12 mouse cellular contexts compared by ENCODE assay signal in the genomic region with DNA sequence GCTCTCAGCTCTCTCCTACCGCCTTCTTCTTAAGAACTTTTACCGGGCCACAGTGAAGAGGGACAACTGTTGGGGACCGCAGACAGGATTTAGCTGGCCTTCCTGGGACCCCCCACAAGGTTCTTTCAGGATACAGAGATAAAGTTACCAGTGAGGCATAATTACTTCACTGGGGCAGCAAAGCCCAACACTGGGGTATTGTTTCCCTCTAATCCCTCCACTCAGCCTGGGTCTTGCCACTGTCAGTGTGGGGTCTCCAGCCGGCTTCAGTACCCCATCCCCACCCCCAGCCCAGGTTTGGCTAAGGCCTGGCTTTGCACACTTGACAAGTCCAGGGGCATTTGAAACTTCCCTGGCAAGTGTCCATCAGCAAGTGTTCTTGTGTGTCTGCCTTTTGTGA. TPM values are rescaled to one million over a fixed set of nuclear protein-coding genes. Genes with fewer than 3 reads are reported as not detected.
DNase-seq lines count a peak whose midpoint lies in the region; ATAC-seq lines count a peak whose summit lies in the region.
"Had no signal": no experiment of that assay in that cellular context is flagged by ENCODE, and none has a peak within 500 bp of the region (broad histone marks: within the 10 kb centered on the region; RNA-seq: fewer than 3 reads in every experiment).

No protein-coding gene starts in this region.

- H3K27ac ChIP-seq in neural tube, embryonic 11.5 days (ENCODE audit: low read depth, low read length) = 0 out of 2 replicates have a peak overlapping the region, but pooled peaks have one; percentile 40
- no peak overlapping the region for H3K27ac ChIP-seq in neural tube, embryonic 15.5 days (replicated peaks)
- peak overlapping the region; percentile 46; the same call in 1 of the 2 replicates for H3K27ac ChIP-seq in embryonic facial prominence, embryonic 14.5 days (replicated peaks; ENCODE audit: low read depth, low read length)
- peak overlapping the region; percentile 74 for H3K27ac ChIP-seq in limb, embryonic 11.5 days (replicated peaks; ENCODE audit: low read depth, low read length)
- H3K27ac ChIP-seq: left cerebral cortex, adult 2 months; liver, embryonic 14.5 days had no signal

- peak; percentile 17 for DNase-seq in neural tube, embryonic 11.5 days (ENCODE audit: low spot score)
- DNase-seq in embryonic facial prominence, embryonic 14.5 days (ENCODE audit: low spot score) = peak; percentile 68
- peak; percentile 36 for DNase-seq in limb, embryonic 11.5 days (ENCODE audit: low spot score)
- peak; percentile 74 for DNase-seq in retina, postnatal 1 day
- no peak for DNase-seq in adrenal gland, adult (ENCODE audit: inconsistent age in 2 of 2, low spot score in 1 of 2)
- DNase-seq in left cerebral cortex, adult 18-20 months (ENCODE audit: low spot score in 2 of 2) = no peak
- DNase-seq: cerebellum, postnatal 25 days; gastrocnemius, postnatal 14 days; kidney, postnatal 25 days had no signal

- H3K9me3 ChIP-seq in neural tube, embryonic 11.5 days (ENCODE audit: control insufficient read depth, low read length) = no peaks in the 10 kb centered on the region
- no peaks in the 10 kb centered on the region for H3K9me3 ChIP-seq in neural tube, embryonic 15.5 days (replicated peaks)
- H3K9me3 ChIP-seq in embryonic facial prominence, embryonic 14.5 days (ENCODE audit: control insufficient read depth, low read length) = no peaks in the 10 kb centered on the region
- H3K9me3 ChIP-seq in limb, embryonic 11.5 days (ENCODE audit: control insufficient read depth, low read length) = no peaks in the 10 kb centered on the region

- WGBS in neural tube, embryonic 11.5 days = 18% methylated on average over 4 of the region's 4 CpGs
- 15% methylated on average over 4 of the region's 4 CpGs for WGBS in neural tube, embryonic 15.5 days
- 8% methylated on average over 4 of the region's 4 CpGs for WGBS in embryonic facial prominence, embryonic 14.5 days
- 13% methylated on average over 4 of the region's 4 CpGs for WGBS in limb, embryonic 11.5 days

- H3K4me2 ChIP-seq in neural tube, embryonic 11.5 days (ENCODE audit: low read depth) = no peak overlapping the region
- no peak overlapping the region for H3K4me2 ChIP-seq in neural tube, embryonic 15.5 days
- H3K4me2 ChIP-seq in embryonic facial prominence, embryonic 14.5 days (ENCODE audit: low read depth, low read length) = no peak overlapping the region
- no peak overlapping the region for H3K4me2 ChIP-seq in limb, embryonic 11.5 days (ENCODE audit: low read depth, severe bottlenecking)

- H3K27me3 ChIP-seq in neural tube, embryonic 11.5 days (ENCODE audit: control insufficient read depth, insufficient read depth, low read length) = no peaks in the 10 kb centered on the region
- H3K27me3 ChIP-seq in neural tube, embryonic 15.5 days (replicated peaks) = no peaks in the 10 kb centered on the region
- H3K27me3 ChIP-seq in embryonic facial prominence, embryonic 14.5 days (replicated peaks; ENCODE audit: control insufficient read depth, insufficient read depth, low read length) = no peaks in the 10 kb centered on the region
- no peaks in the 10 kb centered on the region for H3K27me3 ChIP-seq in limb, embryonic 11.5 days (ENCODE audit: control insufficient read depth, insufficient read depth, low read length)

- peaks cover 22% of the 10 kb centered on the region for H3K4me1 ChIP-seq in neural tube, embryonic 11.5 days (ENCODE audit: control insufficient read depth, insufficient read depth, low read length)
- H3K4me1 ChIP-seq in neural tube, embryonic 15.5 days = peaks cover 45% of the 10 kb centered on the region
- H3K4me1 ChIP-seq in embryonic facial prominence, embryonic 14.5 days (ENCODE audit: control insufficient read depth, insufficient read depth, low read length) = peaks cover 23% of the 10 kb centered on the region
- peaks cover 27% of the 10 kb centered on the region for H3K4me1 ChIP-seq in limb, embryonic 11.5 days (ENCODE audit: control insufficient read depth, insufficient read depth, low read length)

- no peak overlapping the region for H3K9ac ChIP-seq in neural tube, embryonic 11.5 days (ENCODE audit: low read length)
- H3K9ac ChIP-seq in neural tube, embryonic 15.5 days (replicated peaks) = no peak overlapping the region
- no peak overlapping the region for H3K9ac ChIP-seq in embryonic facial prominence, embryonic 14.5 days (ENCODE audit: low read depth, low read length)
- H3K9ac ChIP-seq in limb, embryonic 11.5 days (ENCODE audit: low read length) = no peak overlapping the region; the same call in 1 of the 2 replicates
- H3K9ac ChIP-seq: liver, embryonic 14.5 days had no signal

- H3K4me3 ChIP-seq in neural tube, embryonic 11.5 days (ENCODE audit: low read depth, low read length) = no peak overlapping the region
- H3K4me3 ChIP-seq in neural tube, embryonic 15.5 days (replicated peaks) = no peak overlapping the region
- no peak overlapping the region for H3K4me3 ChIP-seq in embryonic facial prominence, embryonic 14.5 days (ENCODE audit: low read depth, low read length)
- no peak overlapping the region for H3K4me3 ChIP-seq in limb, embryonic 11.5 days (ENCODE audit: low read depth, low read length)
- H3K4me3 ChIP-seq: left cerebral cortex, adult 2 months had no signal

- ATAC-seq in neural tube, embryonic 11.5 days (ENCODE audit: insufficient read depth, low FRiP score, low TSS enrichment) = no peak
- ATAC-seq in neural tube, embryonic 15.5 days (ENCODE audit: low FRiP score) = no peak
- peak; percentile 67 for ATAC-seq in embryonic facial prominence, embryonic 14.5 days (ENCODE audit: low read depth)
- peak; percentile 67; the same call in 1 of the 2 replicates for ATAC-seq in limb, embryonic 11.5 days (ENCODE audit: insufficient number of reproducible peaks, low FRiP score, low TSS enrichment, low read depth)

- no peaks in the 10 kb centered on the region for H3K36me3 ChIP-seq in neural tube, embryonic 11.5 days (ENCODE audit: control insufficient read depth, insufficient read depth, low read length)
- no peaks in the 10 kb centered on the region for H3K36me3 ChIP-seq in neural tube, embryonic 15.5 days
- H3K36me3 ChIP-seq in embryonic facial prominence, embryonic 14.5 days (ENCODE audit: control insufficient read depth, insufficient read depth, low read length) = no peaks in the 10 kb centered on the region
- H3K36me3 ChIP-seq in limb, embryonic 11.5 days (ENCODE audit: control insufficient read depth, insufficient read depth, low read length) = no peaks in the 10 kb centered on the region

RNA-seq across cellular contexts. Expression of gene Nnat, which starts 45.5 kb away (rescaled TPM):
- 1,357 and 1,505 TPM in 2 replicates for polyA plus RNA-seq in neural tube, embryonic 11.5 days (2014; fragmentation: Nextera tagmentation; extraction: Ambion mirVana)
- 3,438 and 4,597 TPM in 2 replicates for polyA plus RNA-seq in neural tube, embryonic 15.5 days (2015; fragmentation: Nextera tagmentation; extraction: Ambion mirVana)
- polyA plus RNA-seq in embryonic facial prominence, embryonic 14.5 days (2014; fragmentation: Nextera tagmentation; extraction: Ambion mirVana) = 348 and 416 TPM in 2 replicates
- 1,283 and 1,480 TPM in 2 replicates for polyA plus RNA-seq in limb, embryonic 11.5 days (2014; fragmentation: Nextera tagmentation; extraction: Ambion mirVana)
- total RNA-seq in left cerebral cortex, adult 18-20 months (2021) = 100 to 1,000 TPM; 193 to 292 TPM

RNA-seq across cellular contexts. Expression of gene Blcap, which starts 56.7 kb away (rescaled TPM):
- polyA plus RNA-seq in neural tube, embryonic 11.5 days (2014; fragmentation: Nextera tagmentation; extraction: Ambion mirVana) = 99.5 and 105 TPM in 2 replicates
- polyA plus RNA-seq in neural tube, embryonic 15.5 days (2015; fragmentation: Nextera tagmentation; extraction: Ambion mirVana) = 201 and 225 TPM in 2 replicates
- polyA plus RNA-seq in embryonic facial prominence, embryonic 14.5 days (2014; fragmentation: Nextera tagmentation; extraction: Ambion mirVana) = 64.6 and 66.7 TPM in 2 replicates
- polyA plus RNA-seq in limb, embryonic 11.5 days (2014; fragmentation: Nextera tagmentation; extraction: Ambion mirVana) = 73.8 and 76.0 TPM in 2 replicates
- 100 to 1,000 TPM; 116 to 117 TPM for total RNA-seq in left cerebral cortex, adult 18-20 months (2021)

Comparison
In these comparisons a context has a peak if more than half of its experiments do, and no peak if none do; other contexts are left out.
1. ATAC-seq: peak in embryonic facial prominence, embryonic 14.5 days (single experiment) and limb, embryonic 11.5 days (single experiment); none in neural tube, embryonic 11.5 days (single experiment) and neural tube, embryonic 15.5 days (single experiment).
2. DNase-seq: peak in neural tube, embryonic 11.5 days (single experiment), embryonic facial prominence, embryonic 14.5 days (single experiment), limb, embryonic 11.5 days (single experiment) and retina, postnatal 1 day (single experiment); none in adrenal gland, adult (0 of 2) and left cerebral cortex, adult 18-20 months (0 of 2).